Mouse (Mus musculus): ENCODE measurements around the gene Gm19345. TPM values are rescaled to one million over a fixed set of nuclear protein-coding genes. Genes with fewer than 3 reads are reported as not detected.

The Gm19345 gene
- total RNA-seq, 2 experiments from 2014 or later, result not detected

DNA sequence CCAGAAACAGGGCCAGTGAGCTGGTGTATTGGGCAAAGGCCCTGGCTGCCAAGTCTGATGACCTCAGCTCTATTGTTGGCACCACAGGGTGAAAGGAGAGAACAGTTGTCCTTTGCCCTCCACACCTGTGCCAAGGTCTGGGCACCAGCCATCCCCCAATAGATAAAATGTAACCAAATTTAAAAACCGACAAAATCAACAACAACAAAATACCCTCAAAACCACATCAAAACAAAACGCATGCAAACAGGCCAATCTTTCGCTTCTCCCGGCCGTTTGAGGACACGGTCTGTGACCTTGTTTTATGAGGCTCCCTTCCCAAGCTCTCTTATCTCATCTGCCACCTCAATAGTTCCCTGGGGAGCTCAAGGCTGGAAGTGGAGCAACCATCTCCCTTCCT, 14.7 kb downstream of the Gm19345 start:
- intact Hi-C loops (cut with DNase I), result no loop called here
- DNase-seq, result peak in 1 of 2 experiments; percentile 49

DNA sequence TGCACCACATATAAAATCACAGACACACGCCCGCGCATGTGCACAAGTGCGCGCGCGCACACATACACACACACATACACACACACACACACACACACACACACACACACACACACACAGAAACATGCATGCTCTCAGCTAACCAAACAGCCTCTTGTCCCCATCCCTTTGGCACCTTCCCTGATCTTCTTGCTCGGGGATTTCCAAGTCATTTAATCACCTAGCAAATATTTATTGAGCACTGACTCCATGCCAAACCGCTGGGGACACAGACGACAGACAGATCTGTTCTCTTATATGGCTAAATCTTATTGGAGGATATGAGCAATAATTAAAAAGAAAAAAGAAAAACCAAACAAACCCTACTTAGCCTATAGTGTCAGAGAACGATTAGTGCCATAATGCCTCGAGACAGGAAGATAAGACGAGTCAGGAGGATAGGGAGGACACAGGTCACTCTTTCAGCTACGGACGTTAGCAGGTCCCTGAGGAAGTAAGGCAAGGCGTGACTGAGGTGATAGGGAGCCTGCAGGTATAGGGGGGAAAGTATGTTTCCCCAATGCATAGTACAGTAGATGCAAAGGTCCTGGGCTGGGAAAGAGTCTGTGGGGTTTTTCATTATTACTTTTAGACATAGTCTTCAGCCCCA, 16.1 kb downstream of the Gm19345 start:
- no peak for DNase-seq
- intact Hi-C loops (cut with DNase I), result no loop called here

DNA sequence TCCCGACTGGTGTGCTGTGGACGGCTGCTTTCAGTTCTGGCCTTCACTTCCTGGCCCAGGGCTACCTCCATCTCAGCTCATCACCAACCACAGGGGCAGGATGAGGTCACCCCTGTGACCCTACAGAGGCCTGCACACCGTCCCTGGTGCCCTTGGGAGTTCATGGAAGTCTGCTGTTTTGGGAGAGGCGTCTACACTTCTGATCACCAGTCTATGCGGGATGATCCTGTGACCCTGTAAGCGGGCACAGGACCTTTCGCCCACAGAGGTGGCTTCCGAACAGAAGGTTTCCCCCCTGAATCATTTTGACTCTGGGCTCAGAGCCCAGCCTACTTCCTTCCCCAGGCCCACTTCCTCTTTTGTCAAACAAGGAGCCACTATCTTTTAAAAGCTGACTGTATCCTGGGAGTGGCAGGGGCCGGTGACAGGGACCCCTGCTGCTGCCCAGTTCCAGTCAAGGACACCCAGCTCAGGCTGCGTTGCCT, 19.4 kb downstream of the Gm19345 start:
- intact Hi-C loops (cut with DNase I), result loop anchor here (2.0 to 5.0 kb wide), 2 partner anchors 20 to 119 kb away; partner anchors contain the start of gene Nectin2
- DNase-seq, result peak in 1 of 2 experiments; percentile 37

DNA sequence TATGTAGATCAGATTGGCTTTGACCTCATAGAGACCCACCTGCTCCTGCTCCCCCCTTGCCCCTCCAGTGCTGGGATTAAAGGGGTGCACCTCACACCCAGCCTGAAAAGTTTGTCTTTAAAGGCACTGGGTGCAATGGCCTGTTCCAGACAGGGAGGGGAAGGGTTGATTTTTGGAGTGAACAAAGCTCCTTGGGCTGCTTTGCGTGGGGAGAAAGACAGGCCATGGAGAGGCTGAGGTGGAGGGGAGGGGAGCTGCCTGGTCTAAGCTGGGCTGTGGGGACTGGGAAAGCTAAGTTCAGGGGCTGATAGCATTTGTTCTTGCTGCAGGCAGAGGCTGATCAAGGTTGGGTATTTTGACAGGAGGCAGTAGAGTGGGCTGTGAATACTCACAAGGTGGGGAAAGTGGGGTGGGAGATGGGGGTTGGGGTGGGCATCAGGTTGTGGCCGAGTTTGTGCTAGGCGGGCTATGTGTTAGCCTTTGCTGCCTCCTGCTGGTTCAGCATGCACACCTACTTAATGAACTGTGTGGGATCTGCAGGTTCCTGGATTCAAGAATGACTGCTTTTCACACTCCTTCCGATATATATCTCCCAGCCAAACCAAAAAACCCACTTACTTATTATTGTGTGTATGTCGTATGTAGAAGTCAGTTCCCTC, 20.3 kb downstream of the Gm19345 start:
- intact Hi-C loops (cut with DNase I), result loop anchor here (1.0 to 5.0 kb wide), 3 partner anchors 21 to 120 kb away; partner anchors contain the start of gene Nectin2
- peak; percentile 62 to 72 for DNase-seq

DNA sequence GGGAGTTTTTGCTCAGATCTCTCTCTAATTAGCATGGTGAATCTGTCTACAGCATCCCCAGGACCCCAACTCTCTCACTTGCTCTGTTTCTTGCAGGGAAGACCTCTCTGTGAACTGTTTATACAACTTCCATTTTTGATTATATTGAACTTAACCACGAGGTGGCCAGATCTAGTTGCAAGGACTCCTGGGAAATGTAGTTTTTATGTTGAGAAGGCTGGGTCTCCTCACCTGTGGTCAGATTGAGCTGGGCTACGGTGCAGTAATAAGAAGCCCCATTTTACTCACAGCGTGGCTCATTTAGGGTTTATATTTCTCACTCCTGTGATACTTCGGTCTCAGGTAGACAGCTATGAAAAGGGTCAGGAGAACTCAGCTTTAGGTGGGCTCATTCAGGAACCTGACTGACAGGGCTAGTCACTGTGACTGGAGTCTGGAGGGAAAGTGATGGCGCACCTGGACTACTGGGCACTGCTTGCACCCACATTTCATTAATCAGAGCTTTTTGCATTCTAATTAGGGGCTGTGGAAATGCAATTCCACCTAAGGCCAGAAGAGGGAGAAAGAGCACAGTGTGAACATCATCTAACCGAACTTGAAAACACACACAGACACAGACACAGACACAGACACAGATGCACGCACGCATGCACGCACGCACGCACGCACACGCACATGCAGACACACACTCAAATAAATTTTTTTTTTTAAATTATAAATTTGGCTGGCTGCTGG, 24.3 kb downstream of the Gm19345 start:
- intact Hi-C loops (cut with DNase I), result loop anchor here (2.0 kb wide), 1 partner anchor 81 kb away; no protein-coding TSS in a partner anchor
- DNase-seq, result peak; percentile 32 to 71

DNA sequence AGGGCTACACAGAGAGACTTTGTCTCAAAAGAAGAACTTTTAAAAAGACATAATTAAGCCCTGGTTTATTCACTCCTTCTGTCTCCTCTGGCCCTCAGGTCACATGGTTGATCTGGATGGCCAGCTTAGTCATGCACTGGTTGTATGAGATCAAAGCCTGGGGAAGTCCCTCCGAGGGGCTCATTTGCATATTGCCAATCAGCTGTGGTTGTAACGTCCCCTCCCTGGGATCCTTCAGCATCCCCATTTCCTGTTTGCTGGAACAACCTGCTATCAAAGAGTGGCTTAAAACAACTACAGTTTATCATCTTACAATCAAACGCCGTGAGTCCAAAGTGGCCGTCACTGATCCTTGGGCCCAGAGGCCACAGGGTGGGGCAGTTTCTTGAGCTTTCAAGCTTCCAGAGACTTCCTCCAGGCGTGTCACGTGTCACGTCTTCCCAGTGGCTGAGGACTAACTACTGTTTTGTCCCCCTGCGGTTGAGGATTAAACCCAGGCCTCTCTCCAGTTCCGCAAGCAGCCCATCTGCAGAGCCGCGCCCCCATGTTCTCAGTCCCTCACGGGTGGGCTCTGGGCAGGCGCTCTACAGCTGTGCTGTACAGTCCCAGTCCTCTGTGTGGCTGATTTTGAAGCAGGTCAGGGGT, 25.1 kb downstream of the Gm19345 start:
- intact Hi-C loops (cut with DNase I), result loop anchor here (2.0 kb wide), 1 partner anchor 80 kb away; no protein-coding TSS in a partner anchor
- DNase-seq, result no peak

DNA sequence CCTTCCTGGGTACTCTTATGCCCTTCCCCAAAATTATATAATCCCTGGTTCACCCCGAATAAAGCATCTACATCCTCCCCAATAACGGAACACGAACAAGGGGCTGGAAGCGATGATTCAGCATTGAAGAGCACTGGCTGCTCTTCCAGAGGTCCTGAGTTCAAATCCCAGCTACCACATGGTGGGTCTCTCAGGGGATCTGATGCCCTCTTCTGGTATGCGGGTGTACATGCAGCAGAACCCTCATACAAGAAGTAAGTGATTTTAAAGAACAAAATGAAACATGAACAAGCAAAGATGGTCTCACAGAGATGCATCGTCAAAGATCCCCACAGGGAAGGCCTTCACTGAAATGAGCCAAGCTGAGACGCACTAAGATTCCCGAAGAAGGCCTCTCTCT, 29.0 kb downstream of the Gm19345 start:
- DNase-seq, result no peak
- intact Hi-C loops (cut with DNase I), result no loop called here

DNA sequence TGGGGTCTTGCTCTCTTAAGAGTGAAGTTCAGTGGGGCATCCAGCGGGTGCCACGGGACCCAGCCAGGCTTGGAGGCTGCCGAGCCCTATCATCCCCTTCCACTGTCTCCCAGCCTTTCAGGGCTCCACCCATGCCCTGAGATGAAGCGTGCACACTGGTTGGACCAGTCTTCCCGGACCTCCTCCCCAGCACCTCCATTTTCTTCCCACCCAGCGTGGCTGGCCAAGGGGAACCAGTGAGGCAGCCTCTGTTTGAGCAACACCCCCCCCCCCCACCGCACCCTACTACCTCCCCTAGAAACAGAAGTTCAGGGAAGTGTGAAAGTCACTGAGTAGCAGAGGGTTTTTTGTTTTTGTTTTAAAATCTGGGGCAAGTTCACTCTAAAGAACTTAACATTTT, 36.0 kb downstream of the Gm19345 start, which contains the start of gene Ceacam19:
Ceacam19 (minus strand) TSS at position 117 of the 400 bp plus-strand sequence.
- no peak for DNase-seq
- intact Hi-C loops (cut with DNase I), result no loop called here

DNA sequence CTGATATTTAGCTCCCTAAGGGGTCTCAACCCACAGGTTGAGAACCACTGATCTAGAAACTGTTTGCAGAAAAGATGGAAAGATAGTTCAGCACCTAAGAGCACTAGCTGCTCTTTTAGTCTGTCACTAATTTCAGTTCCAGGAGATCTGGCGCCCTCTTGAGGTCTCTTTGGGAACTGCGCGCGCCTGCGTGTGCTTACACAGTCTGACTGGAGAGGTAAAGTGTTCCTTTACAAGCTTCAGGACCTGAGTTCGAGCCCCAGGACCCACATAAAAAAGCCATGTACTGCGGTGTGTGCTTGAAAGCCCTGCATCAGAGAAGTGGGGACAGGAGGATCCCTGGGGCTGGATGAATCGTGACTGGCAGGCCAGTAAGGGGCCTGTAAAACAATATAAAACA, 38.1 kb downstream of the Gm19345 start:
- intact Hi-C loops (cut with DNase I), result no loop called here
- DNase-seq, result peak; percentile 53 to 68

Other genes with a start within 250 kb of the Gm19345 start
- gene Clasrp, start 247.5 kb upstream of the Gm19345 start, total RNA-seq (2021), result 10 to 100 TPM; 21.5 to 22.6 TPM
- gene Relb, start 222.6 kb upstream of the Gm19345 start, total RNA-seq (2021), result 1 to 10 TPM; 6.3 to 9.6 TPM
- gene Clptm1, start 187.0 kb upstream of the Gm19345 start, total RNA-seq (2021), result 10 to 100 TPM; 80.2 to 82.8 TPM
- under 1 TPM; 0.41 to 0.55 TPM for gene Apoc2, start 174.1 kb upstream of the Gm19345 start, total RNA-seq (2021)
- gene Gm44805, start 170.6 kb upstream of the Gm19345 start, total RNA-seq (2021), result not detected
- not detected for gene Apoc4, start 170.5 kb upstream of the Gm19345 start, total RNA-seq (2021)
- gene Apoc1, start 159.3 kb upstream of the Gm19345 start, total RNA-seq (2021), result 1 to 10 TPM; 2.2 to 8.9 TPM
- gene Apoe, start 152.8 kb upstream of the Gm19345 start, total RNA-seq (2021), result 100 to 1,000 TPM; 243 to 352 TPM
- 100 to 1,000 TPM; 107 to 120 TPM for gene Tomm40, start 136.6 kb upstream of the Gm19345 start, total RNA-seq (2021)
- gene Nectin2, start 101.5 kb upstream of the Gm19345 start, total RNA-seq (2021), result 10 to 100 TPM; 37.2 to 39.7 TPM
- 100 to 1,000 TPM; 225 to 236 TPM for gene Bcam, start 81.0 kb upstream of the Gm19345 start, total RNA-seq (2021)
- not detected for gene Cblc, start 55.2 kb upstream of the Gm19345 start, total RNA-seq (2021)
- 1 to 10 TPM; 3.9 to 4.5 TPM for gene Bcl3, start 29.2 kb upstream of the Gm19345 start, total RNA-seq (2021)
- gene Ceacam16, start 9.3 kb downstream of the Gm19345 start, total RNA-seq (2021), result 1 to 10 TPM in 1 of 2 experiments, under 1 TPM in 1; 0.34 to 1.2 TPM
- gene Ceacam19, start 36.0 kb downstream of the Gm19345 start, total RNA-seq (2021), result not detected
- 10 to 100 TPM; 20.0 to 25.6 TPM for gene Pvr, start 69.2 kb downstream of the Gm19345 start, total RNA-seq (2021)
- 1 to 10 TPM; 1.3 to 1.6 TPM for gene Igsf23, start 98.8 kb downstream of the Gm19345 start, total RNA-seq (2021)
- not detected for gene Ceacam20, start 113.4 kb downstream of the Gm19345 start, total RNA-seq (2021)
- gene Nlrp9b, start 139.5 kb downstream of the Gm19345 start, total RNA-seq (2021), result not detected
- gene Vmn1r91, start 247.7 kb downstream of the Gm19345 start, total RNA-seq (2021), result not detected